8 mouse cellular contexts compared by ENCODE assay signal in the genomic region with DNA sequence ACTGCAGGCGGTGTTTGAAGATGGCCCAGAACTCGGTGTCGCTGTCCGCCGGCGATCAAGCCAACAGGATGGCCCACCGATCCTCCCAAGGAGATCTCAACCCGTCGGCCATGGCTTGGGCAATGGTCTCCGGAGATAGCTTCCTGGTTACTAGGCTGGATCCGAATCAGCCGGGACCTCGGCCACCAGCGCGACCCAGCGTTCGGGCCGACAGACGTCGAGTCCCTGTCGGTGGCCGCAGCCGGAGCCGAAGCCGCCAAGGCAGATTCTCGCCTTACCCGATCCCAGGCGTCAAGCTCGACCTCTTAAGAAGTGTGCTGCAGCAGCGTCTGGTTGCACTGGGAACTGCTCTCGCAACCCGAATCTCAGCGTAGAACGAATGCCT. TPM values are rescaled to one million over a fixed set of nuclear protein-coding genes. Genes with fewer than 3 reads are reported as not detected.
DNase-seq lines count a peak whose midpoint lies in the region; ATAC-seq and TF ChIP-seq lines count a peak whose summit lies in the region.

No protein-coding gene starts in this region.

- no peak for TF ChIP-seq CTCF in heart, postnatal 0 days (IDR thresholded peaks at IDR 0.05; ENCODE audit: low read depth)

- H3K36me3 ChIP-seq in heart, postnatal 0 days (replicated peaks; ENCODE audit: control insufficient read depth, insufficient read depth, low read length), result peaks cover 31% of the 10 kb centered on the region
- H3K36me3 ChIP-seq in macrophage (ENCODE audit: inconsistent target), result peaks cover 26% of the 10 kb centered on the region

- no peaks in the 10 kb centered on the region for H3K9me3 ChIP-seq in heart, postnatal 0 days (replicated peaks; ENCODE audit: control insufficient read depth, low read length)

- peak; percentile 47 for ATAC-seq in heart, postnatal 0 days (ENCODE audit: insufficient read depth, low read depth)
- ATAC-seq in granulocyte monocyte progenitor cell, adult 5-6 weeks (replicated peaks; ENCODE audit: poor library complexity, severe bottlenecking), result peak; percentile 59

- DNase-seq in heart, postnatal 0 days (ENCODE audit: low spot score), result peak; percentile 41
- no peak for DNase-seq in heart, adult 9 months (ENCODE audit: low spot score in 2 of 2)
- peak; percentile 75 for DNase-seq in R1 (ENCODE audit: low read depth, low spot score)
- DNase-seq in left cerebral cortex, postnatal 36 days (ENCODE audit: low spot score in 2 of 2), result no peak
- no peak for DNase-seq in cerebellum, postnatal 10 days
- DNase-seq in ovary, postnatal 10 days (ENCODE audit: low spot score), result no peak

- WGBS in heart, postnatal 0 days, result 2% methylated on average over 34 of the region's 34 CpGs
- 13% methylated on average over 34 of the region's 34 CpGs for WGBS in macrophage (ENCODE audit: missing documents)

- TF ChIP-seq EP300 in heart, postnatal 0 days (IDR thresholded peaks at IDR 0.05; ENCODE audit: low read depth), result peak; percentile 32; the same call in 1 of the 2 replicates

- peak overlapping the region; percentile 67 for H3K4me3 ChIP-seq in heart, postnatal 0 days (ENCODE audit: low read depth, low read length)
- H3K4me3 ChIP-seq in macrophage (ENCODE audit: inconsistent target), result peak overlapping the region; percentile 88

- H3K4me2 ChIP-seq in heart, postnatal 0 days (ENCODE audit: low read depth, low read length), result peak overlapping the region; percentile 88

- H3K79me2 ChIP-seq in macrophage (ENCODE audit: inconsistent target), result peaks cover 52% of the 10 kb centered on the region

- H3K4me1 ChIP-seq in heart, postnatal 0 days (ENCODE audit: control insufficient read depth, insufficient read depth), result peaks cover 15% of the 10 kb centered on the region

- peak overlapping the region; percentile 71 for H3K9ac ChIP-seq in heart, postnatal 0 days (replicated peaks; ENCODE audit: low read depth, low read length)

- intact Hi-C loops in left cerebral cortex, postnatal 36 days (cut with DNase I), result loop anchor here (1.0 kb wide), 1 partner anchor 15 kb away; a partner anchor contains a TSS

- peak overlapping the region; percentile 91 for H3K27ac ChIP-seq in heart, postnatal 0 days (ENCODE audit: low read depth)
- H3K27ac ChIP-seq in macrophage, result peak overlapping the region; percentile 81

- H3K27me3 ChIP-seq in heart, postnatal 0 days (ENCODE audit: control insufficient read depth, insufficient read depth, low read length), result 0 out of 2 replicates have a peak, but pooled peaks cover 4% of the 10 kb centered on the region

RNA-seq across cellular contexts. Expression of a gene that starts 0.3 kb away (rescaled TPM):
- total RNA-seq in heart, postnatal 0 days (2014; rRNA removed; ENCODE audit: low replicate concordance), result 27.4 and 43.3 TPM in 2 replicates
- polyA plus RNA-seq in heart, postnatal 0 days (2015; fragmentation: Nextera tagmentation; extraction: Ambion mirVana), result 63.4 and 64.7 TPM in 2 replicates
- total RNA-seq in granulocyte monocyte progenitor cell, adult 5-6 weeks (2014; fragmentation: Nextera tagmentation), result 4.6 and 25.5 TPM in 2 replicates
- total RNA-seq in granulocyte monocyte progenitor cell, adult 5-6 weeks (2017), result 0.52 and 4.2 TPM in 2 replicates
- total RNA-seq in macrophage (2018; cell fraction: chromatin; rRNA removed), result 10 to 100 TPM in 8 of 26 experiments, 1 to 10 TPM in 18; 5.4 to 22.3 (median 9.4) TPM
- 10 to 100 TPM; 20.6 to 42.4 (median 32.8) TPM for total RNA-seq in macrophage (2018; cell fraction: cytosol; rRNA removed)
- total RNA-seq in macrophage (2018; cell fraction: nucleus; rRNA removed), result 10 to 100 TPM in 23 of 26 experiments, 1 to 10 TPM in 3; 6.4 to 40.8 (median 20.7) TPM
- polyA plus RNA-seq in macrophage (2018), result 7.1 to 29.1 TPM (median 13.7 TPM) in 3 replicates
- 10 to 100 TPM; 11.0 to 12.0 TPM for total RNA-seq in left cerebral cortex, postnatal 36 days (2021)

RNA-seq across cellular contexts. Expression of a gene that starts 0.4 kb away (rescaled TPM):
- 37.8 and 52.2 TPM in 2 replicates for total RNA-seq in heart, postnatal 0 days (2014; rRNA removed; ENCODE audit: low replicate concordance)
- polyA plus RNA-seq in heart, postnatal 0 days (2015; fragmentation: Nextera tagmentation; extraction: Ambion mirVana), result 62.7 and 68.3 TPM in 2 replicates
- 76.4 and 85.5 TPM in 2 replicates for total RNA-seq in granulocyte monocyte progenitor cell, adult 5-6 weeks (2014; fragmentation: Nextera tagmentation)
- 105 and 130 TPM in 2 replicates for total RNA-seq in granulocyte monocyte progenitor cell, adult 5-6 weeks (2017)
- 100 to 1,000 TPM in 24 of 26 experiments, 10 to 100 TPM in 2; 68.6 to 344 (median 154) TPM for total RNA-seq in macrophage (2018; cell fraction: chromatin; rRNA removed)
- 100 to 1,000 TPM in 15 of 26 experiments, 10 to 100 TPM in 11; 74.5 to 209 (median 108) TPM for total RNA-seq in macrophage (2018; cell fraction: cytosol; rRNA removed)
- 100 to 1,000 TPM in 24 of 26 experiments, 10 to 100 TPM in 2; 88.5 to 377 (median 216) TPM for total RNA-seq in macrophage (2018; cell fraction: nucleus; rRNA removed)
- 61.8 to 94.5 TPM (median 73.4 TPM) in 3 replicates for polyA plus RNA-seq in macrophage (2018)
- 10 to 100 TPM; 35.2 to 36.5 TPM for total RNA-seq in left cerebral cortex, postnatal 36 days (2021)

RNA-seq across cellular contexts. Expression of a gene that starts 15.1 kb away (rescaled TPM):
- 21.6 and 27.5 TPM in 2 replicates for total RNA-seq in heart, postnatal 0 days (2014; rRNA removed; ENCODE audit: low replicate concordance)
- 90.4 and 93.9 TPM in 2 replicates for polyA plus RNA-seq in heart, postnatal 0 days (2015; fragmentation: Nextera tagmentation; extraction: Ambion mirVana)
- 93.9 and 124 TPM in 2 replicates for total RNA-seq in granulocyte monocyte progenitor cell, adult 5-6 weeks (2014; fragmentation: Nextera tagmentation)
- total RNA-seq in granulocyte monocyte progenitor cell, adult 5-6 weeks (2017), result 131 and 156 TPM in 2 replicates
- 10 to 100 TPM; 12.5 to 83.7 (median 40.1) TPM for total RNA-seq in macrophage (2018; cell fraction: chromatin; rRNA removed)
- total RNA-seq in macrophage (2018; cell fraction: cytosol; rRNA removed), result 10 to 100 TPM; 64.1 to 98.4 (median 74.4) TPM
- 10 to 100 TPM; 18.5 to 71.2 (median 41.4) TPM for total RNA-seq in macrophage (2018; cell fraction: nucleus; rRNA removed)
- polyA plus RNA-seq in macrophage (2018), result 92.9 to 181 TPM (median 121 TPM) in 3 replicates
- 100 to 1,000 TPM in 1 of 2 experiments, 10 to 100 TPM in 1; 97.9 to 101 TPM for total RNA-seq in left cerebral cortex, postnatal 36 days (2021)

Comparison
In these comparisons a context has a peak if more than half of its experiments do, and no peak if none do; other contexts are left out.
1. DNase-seq: peak in heart, postnatal 0 days (single experiment) and R1 (single experiment); none in heart, adult 9 months (0 of 2), left cerebral cortex, postnatal 36 days (0 of 2), cerebellum, postnatal 10 days (0 of 2) and ovary, postnatal 10 days (single experiment).